Mouse (Mus musculus): ENCODE measurements around the gene Nxf1. TPM values are rescaled to one million over a fixed set of nuclear protein-coding genes. Genes with fewer than 3 reads are reported as not detected.
A peak's percentile ranks its signal among the peaks of the same experiment; 100 is the strongest.
"Not testable (repeated sequence)": the region's sequence is repeated elsewhere in the genome, so short reads cannot be mapped to it uniquely, and the experiment has no call there.

Nxf1 gene
- polyA plus RNA-seq, 1 experiment from 2014 or later = 160 TPM

DNA sequence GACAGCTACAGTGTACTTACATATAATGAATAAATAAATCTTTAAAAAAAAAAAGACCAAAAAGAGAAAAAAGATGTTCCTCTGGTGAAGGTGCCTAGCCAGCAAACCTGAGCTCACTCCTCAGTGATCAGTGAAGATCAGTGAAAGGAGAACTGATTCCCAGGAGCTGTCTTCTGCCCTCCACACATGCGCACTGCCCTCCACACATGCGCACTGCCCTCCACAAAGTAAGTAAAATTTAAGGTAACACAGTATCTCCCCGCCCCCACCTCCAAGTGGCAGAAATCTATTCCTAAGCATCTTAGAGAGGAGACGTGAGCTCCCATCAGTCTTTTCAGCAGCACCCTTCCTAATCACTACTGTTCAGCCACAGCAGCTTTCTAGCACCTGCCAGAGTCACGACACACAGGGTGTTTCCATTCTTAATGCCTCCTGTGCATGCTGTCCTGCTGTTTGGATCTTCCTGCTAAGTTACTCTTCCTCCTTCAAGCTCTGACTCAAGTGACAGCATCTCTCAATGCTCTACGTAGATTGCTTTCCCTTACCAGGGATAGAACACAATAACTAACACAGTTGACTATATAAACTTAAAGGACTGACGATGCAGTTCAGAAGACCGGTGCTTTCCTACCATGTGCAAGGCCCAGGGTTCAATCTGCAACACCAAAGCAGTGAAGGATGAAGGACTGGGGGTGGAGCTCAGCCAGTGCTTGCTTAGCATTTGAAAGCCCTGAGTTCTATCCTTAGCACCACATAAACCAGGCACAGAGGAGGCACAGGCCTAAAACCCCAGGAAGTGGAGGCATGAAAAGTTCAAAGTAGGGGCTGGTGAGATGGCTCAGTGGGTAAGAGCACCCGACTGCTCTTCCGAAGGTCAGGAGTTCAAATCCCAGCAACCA lies 40.8 kb upstream of the Nxf1 start:
- Histone ChIP-seq H3K4me1 (peaks cover 16% of the 10 kb centered on the region), H3K27ac (no peak overlapping the region), H3K4me3 (replicated peaks) (no peak overlapping the region), H3K9me3 (no peaks in the 10 kb centered on the region), H3K36me3 (no peaks in the 10 kb centered on the region; the same call in 1 of the 2 replicates), H3K4me2 (no peak overlapping the region), H3K9ac (no peak overlapping the region), H3K27me3 (replicated peaks) (no peaks in the 10 kb centered on the region)
- WGBS = 76% methylated on average over 10 of the region's 10 CpGs
- no peak for ATAC-seq (ENCODE audit: insufficient read depth, low FRiP score, low read depth)

DNA sequence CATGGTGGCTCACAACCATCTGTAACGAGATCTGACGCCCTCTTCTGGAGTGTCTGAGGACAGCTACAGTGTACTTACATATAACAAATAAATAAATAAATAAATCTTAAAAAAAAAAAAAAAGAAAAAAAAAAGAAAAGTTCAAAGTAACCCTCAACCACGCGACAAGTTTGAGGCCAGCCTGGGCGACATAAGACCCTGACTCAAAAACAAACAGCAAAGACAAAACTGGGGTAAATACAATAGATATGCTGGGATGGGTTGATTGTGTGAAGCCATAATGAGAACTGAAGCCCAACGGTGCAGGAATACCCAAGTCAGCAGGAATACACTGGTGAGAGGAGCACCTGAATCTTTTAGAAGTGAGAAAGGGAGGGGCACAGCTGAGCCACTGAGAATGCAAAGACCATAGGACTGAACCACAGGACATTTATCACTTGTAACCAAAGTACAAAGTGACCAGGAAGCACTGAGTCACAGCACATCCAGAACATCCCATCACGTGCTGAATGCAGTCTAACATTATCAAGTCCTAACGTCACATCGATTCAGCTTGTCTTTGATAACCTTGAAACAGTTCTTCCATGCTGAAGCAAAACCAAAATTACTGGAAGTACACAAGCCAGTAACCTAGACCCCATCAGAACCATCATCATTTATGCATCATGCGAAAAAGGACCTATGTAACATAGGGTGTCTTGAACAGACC lies 40.0 kb upstream of the Nxf1 start:
- H3K27me3 ChIP-seq (replicated peaks) = no peaks in the 10 kb centered on the region
- ATAC-seq (ENCODE audit: insufficient read depth, low FRiP score, low read depth) = no peak
- WGBS = 78% methylated on average over 8 of the region's 10 CpGs
- H3K9ac ChIP-seq = no peak overlapping the region
- H3K4me2 ChIP-seq = no peak overlapping the region
- no peaks in the 10 kb centered on the region for H3K9me3 ChIP-seq
- no peaks in the 10 kb centered on the region for H3K36me3 ChIP-seq
- no peak overlapping the region for H3K27ac ChIP-seq
- no peak overlapping the region for H3K4me3 ChIP-seq (replicated peaks)
- peaks cover 11% of the 10 kb centered on the region for H3K4me1 ChIP-seq

DNA sequence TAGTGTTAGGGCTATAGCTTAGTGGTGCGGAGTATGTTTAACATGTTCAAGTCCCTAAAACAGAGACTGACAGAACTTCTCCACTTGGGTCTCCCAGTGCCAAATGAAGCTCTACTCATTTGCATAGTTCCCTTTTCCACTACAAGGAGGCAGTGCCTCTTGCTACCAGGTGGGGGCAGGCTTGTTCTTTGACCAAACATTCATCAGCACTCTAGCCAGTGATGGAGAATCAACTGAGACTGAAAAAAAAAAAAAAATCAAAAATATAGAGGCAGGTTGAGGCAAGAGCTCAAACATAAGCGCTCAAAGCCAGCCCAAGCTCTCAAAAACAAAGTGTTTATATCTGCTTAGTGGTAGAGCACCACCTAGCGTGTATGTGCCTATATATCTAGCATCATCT lies 38.5 kb upstream of the Nxf1 start:
- ATAC-seq (ENCODE audit: insufficient read depth, low FRiP score, low read depth) = no peak
- H3K9me3 ChIP-seq = no peaks in the 10 kb centered on the region
- 70% methylated on average over 3 of the region's 3 CpGs for WGBS

DNA sequence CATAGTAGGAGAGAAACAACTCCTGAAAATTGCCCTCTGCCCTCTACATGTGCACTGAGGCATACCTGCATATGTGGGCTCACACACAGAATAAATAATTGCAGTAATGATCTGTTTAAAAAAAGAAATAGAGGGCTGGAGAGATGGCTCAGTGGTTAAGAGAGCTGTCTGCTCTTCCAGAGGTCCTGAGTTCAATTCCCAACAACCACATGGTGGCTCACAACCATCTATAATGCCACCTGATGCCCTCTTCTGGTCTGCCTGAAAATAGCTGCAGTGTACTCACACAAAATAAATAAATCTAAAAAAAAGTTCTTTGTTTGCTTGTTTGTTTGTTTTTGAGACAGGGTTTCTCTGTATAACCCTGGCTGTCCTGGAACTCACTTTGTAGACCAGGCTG lies 37.8 kb upstream of the Nxf1 start:
- not testable (repeated sequence) for H3K36me3 ChIP-seq; H3K4me2 ChIP-seq; H3K4me1 ChIP-seq; ATAC-seq (ENCODE audit: insufficient read depth, low FRiP score, low read depth); H3K27ac ChIP-seq; H3K27me3 ChIP-seq (replicated peaks); H3K4me3 ChIP-seq (replicated peaks); H3K9ac ChIP-seq; H3K9me3 ChIP-seq

More for the DNA sequence above, 38.5 kb upstream of the Nxf1 start:
- Histone ChIP-seq H3K4me2 (no peak overlapping the region), H3K4me3 (replicated peaks) (no peak overlapping the region), H3K4me1 (peaks cover 9% of the 10 kb centered on the region; the same call in 1 of the 2 replicates), H3K27me3 (replicated peaks) (no peaks in the 10 kb centered on the region), H3K27ac (no peak overlapping the region), H3K9ac (no peak overlapping the region), H3K36me3 (no peaks in the 10 kb centered on the region)

DNA sequence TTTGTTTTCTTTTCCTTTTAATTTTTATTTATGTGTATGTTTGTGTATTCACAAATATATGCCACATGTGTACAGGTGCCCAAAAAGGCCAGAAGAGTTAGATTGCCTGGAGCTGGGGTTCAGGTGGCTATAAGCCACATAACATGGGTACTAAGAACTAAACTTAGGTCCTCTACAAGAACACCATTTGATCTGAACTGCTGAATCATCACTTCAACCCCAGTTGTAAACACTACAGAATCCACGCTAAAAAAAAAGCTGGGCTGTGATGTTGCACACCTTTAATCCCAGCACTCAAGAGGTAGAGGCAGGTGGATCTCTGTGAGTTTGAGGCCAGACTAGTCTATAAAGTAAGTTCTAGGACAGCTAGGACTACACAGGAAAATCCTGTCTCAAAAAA lies 35.5 kb upstream of the Nxf1 start:
- Histone ChIP-seq H3K36me3 (peaks cover 21% of the 10 kb centered on the region), H3K9ac (no peak overlapping the region), H3K4me3 (replicated peaks) (no peak overlapping the region), H3K4me2 (peak overlapping the region; percentile 6; the same call in 1 of the 2 replicates), H3K27ac (no peak overlapping the region), H3K9me3 (no peaks in the 10 kb centered on the region), H3K27me3 (replicated peaks) (no peaks in the 10 kb centered on the region), H3K4me1 (peaks cover 8% of the 10 kb centered on the region; the same call in 1 of the 2 replicates)
- WGBS = 54% methylated on average over 1 of the region's 1 CpGs
- no peak for ATAC-seq (ENCODE audit: insufficient read depth, low FRiP score, low read depth)

DNA sequence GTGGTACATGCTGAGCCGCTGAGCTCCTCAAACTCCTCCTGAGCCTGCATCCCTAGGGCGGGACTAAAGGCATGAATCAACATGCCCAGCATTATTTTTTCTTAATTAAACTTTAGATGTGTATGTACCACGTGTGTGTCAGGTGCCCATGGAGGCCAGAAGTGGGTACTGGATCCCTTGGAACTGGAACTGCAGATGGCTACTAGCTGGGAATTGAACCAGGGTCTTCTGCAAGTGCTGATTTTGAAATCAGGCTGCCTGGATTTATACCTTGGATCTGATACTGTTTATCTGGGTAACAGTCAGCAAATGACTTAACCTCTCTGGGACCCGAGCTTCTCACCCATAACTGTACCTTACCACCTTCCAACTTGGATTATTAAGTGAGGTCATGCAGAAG lies 34.9 kb upstream of the Nxf1 start:
- Histone ChIP-seq H3K27me3 (replicated peaks) (no peaks in the 10 kb centered on the region), H3K4me3 (replicated peaks) (peak overlapping the region; percentile 77), H3K9me3 (no peaks in the 10 kb centered on the region), H3K36me3 (peaks cover 27% of the 10 kb centered on the region), H3K9ac (peak overlapping the region; percentile 88; the same call in 1 of the 2 replicates), H3K4me1 (peaks cover 8% of the 10 kb centered on the region; the same call in 1 of the 2 replicates), H3K4me2 (peak overlapping the region; percentile 64), H3K27ac (peak overlapping the region; percentile 99)
- WGBS = 42% methylated on average over 4 of the region's 4 CpGs
- no peak for ATAC-seq (ENCODE audit: insufficient read depth, low FRiP score, low read depth)

DNA sequence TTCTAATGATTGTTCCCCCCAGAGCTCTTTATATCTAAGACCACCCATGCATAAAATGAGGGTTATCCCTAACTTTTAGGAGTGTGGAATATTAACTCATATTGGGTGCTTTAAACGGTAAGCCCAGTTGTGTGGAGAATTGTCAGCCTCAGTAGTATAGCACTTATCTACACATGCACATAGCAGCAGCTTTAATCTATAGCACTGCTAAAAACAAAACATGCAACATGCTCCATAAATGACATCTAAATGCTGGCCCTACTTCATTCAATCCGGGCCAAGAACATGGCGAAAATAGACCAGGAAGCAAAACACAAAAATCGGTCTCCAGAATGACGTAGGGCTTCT lies 34.3 kb upstream of the Nxf1 start:
- peak overlapping the region; percentile 64 for H3K4me2 ChIP-seq
- peak overlapping the region; percentile 99 for H3K27ac ChIP-seq
- H3K4me3 ChIP-seq (replicated peaks) = peak overlapping the region; percentile 77
- no peaks in the 10 kb centered on the region for H3K9me3 ChIP-seq
- H3K36me3 ChIP-seq = peaks cover 28% of the 10 kb centered on the region
- peaks cover 8% of the 10 kb centered on the region; the same call in 1 of the 2 replicates for H3K4me1 ChIP-seq
- H3K9ac ChIP-seq = peak overlapping the region; percentile 88
- WGBS = under 1% methylated on average over 5 of the region's 5 CpGs
- H3K27me3 ChIP-seq (replicated peaks) = no peaks in the 10 kb centered on the region
- ATAC-seq (ENCODE audit: insufficient read depth, low FRiP score, low read depth) = peak; percentile 3; the same call in 1 of the 2 replicates

DNA sequence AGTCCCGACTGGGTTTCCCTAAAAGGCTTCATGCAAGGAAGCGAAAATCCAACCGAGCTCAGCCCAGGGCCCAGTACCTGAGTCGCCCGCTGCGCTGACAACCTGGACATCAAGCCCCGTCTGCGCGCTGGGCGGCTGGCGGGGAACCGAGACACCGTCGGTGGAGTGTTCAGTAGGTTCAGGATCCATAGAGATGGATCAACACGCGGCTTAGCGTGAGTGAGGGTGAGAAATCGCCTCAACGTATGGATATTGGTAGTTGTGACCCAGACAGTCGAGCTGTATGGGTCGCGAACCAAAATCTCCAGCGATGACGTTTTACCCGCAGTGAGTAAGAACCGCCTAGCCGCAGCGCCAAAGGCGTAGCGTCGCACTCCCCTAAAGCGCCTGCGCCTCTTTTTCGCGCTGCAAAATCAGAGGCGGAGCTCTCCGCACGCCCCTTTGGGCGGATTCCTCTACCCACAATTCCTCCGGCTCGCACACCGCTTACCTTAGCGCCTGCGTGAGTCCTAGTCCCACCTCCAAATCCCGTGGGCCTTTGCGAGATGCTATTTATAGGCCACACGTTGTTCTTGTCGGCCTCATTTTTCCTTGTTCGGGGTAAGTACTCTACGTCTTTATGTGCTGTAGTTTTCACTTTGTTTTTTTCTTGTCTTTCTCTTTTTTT lies 33.8 kb upstream of the Nxf1 start, which contains the start of gene Slc3a2:
TSS of gene Slc3a2 (minus strand) at position 463 of the 667 bp plus-strand sequence.
- Histone ChIP-seq H3K9me3 (no peaks in the 10 kb centered on the region), H3K4me1 (peaks cover 8% of the 10 kb centered on the region; the same call in 1 of the 2 replicates), H3K27me3 (replicated peaks) (no peaks in the 10 kb centered on the region), H3K9ac (peak within 1 kb of the TSS; percentile 88), H3K4me2 (peak within 1 kb of the TSS; percentile 64), H3K27ac (peak within 1 kb of the TSS; percentile 99), H3K4me3 (replicated peaks) (peak within 1 kb of the TSS; percentile 77), H3K36me3 (peaks cover 28% of the 10 kb centered on the region)
- under 1% methylated on average over 50 of the region's 50 CpGs for WGBS
- ATAC-seq (ENCODE audit: insufficient read depth, low FRiP score, low read depth) = peak; percentile 98

DNA sequence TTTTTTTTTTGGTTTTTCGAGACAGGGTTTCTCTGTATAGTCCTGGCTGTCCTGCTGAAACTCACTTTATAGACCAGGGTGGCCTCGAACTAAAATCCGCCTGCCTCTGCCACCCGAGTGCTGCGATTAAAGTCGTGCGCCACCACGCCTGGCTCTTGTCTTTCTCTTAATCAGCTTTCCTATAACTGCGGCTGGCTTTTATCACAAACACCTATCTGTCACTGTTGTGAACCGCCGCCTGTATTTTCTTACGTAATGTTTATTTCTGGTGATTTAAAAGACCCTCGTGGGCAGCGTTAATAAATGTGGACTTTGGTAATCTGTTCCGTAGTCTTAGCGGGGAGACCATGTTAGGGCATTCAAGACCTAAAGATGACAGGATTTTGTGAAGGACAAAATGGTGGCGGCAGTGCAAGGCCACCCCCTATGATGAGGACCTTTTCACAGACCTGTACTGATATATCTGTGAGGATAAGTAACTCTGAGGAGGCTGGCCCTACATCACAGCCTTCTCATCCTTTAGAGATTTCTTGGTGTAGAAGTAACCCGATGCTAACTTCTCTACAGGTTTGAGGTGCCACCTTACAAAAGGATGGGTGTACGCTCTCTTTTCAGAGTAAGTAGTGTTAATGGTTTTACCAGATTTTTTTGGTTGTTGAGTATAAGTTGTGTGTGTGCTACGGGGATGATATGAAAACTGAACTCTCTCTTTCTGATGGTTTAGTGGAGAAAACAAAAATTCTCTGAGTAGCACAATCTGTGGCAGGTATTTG lies 33.1 kb upstream of the Nxf1 start:
- H3K9me3 ChIP-seq = no peaks in the 10 kb centered on the region
- no peak for ATAC-seq (ENCODE audit: insufficient read depth, low FRiP score, low read depth)
- under 1% methylated on average over 20 of the region's 20 CpGs for WGBS
- H3K4me1 ChIP-seq = peaks cover 8% of the 10 kb centered on the region; the same call in 1 of the 2 replicates
- peaks cover 28% of the 10 kb centered on the region for H3K36me3 ChIP-seq
- H3K27me3 ChIP-seq (replicated peaks) = no peaks in the 10 kb centered on the region
- H3K27ac ChIP-seq = peak overlapping the region; percentile 91
- H3K4me3 ChIP-seq (replicated peaks) = peak overlapping the region; percentile 77
- H3K9ac ChIP-seq = peak overlapping the region; percentile 88
- peak overlapping the region; percentile 59 for H3K4me2 ChIP-seq

DNA sequence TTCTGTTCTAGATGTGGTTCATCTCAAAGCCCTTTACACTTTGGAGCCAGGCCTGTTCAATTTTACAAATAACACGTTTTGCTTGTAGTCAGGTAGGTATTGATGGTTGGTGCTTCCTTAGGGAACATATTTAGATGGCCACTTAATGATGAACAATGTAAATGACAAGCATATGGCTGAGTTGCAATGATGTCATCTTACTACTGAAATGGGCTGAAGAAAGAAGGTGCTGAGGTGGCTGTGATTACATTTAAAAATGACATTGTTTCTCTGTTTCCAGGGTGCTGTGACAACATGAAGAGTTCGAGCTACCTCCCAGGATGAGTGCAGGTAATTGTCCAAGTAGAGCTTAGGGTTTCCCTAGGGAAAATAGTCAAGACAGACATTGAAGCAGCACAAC lies 32.5 kb upstream of the Nxf1 start:
- peak overlapping the region; percentile 91; the same call in 1 of the 2 replicates for H3K27ac ChIP-seq
- H3K4me3 ChIP-seq (replicated peaks) = peak overlapping the region; percentile 77
- 2% methylated on average over 2 of the region's 2 CpGs for WGBS
- H3K36me3 ChIP-seq = peaks cover 28% of the 10 kb centered on the region
- peaks cover 8% of the 10 kb centered on the region; the same call in 1 of the 2 replicates for H3K4me1 ChIP-seq
- no peaks in the 10 kb centered on the region for H3K27me3 ChIP-seq (replicated peaks)
- peak overlapping the region; percentile 59 for H3K4me2 ChIP-seq
- no peaks in the 10 kb centered on the region for H3K9me3 ChIP-seq
- H3K9ac ChIP-seq = peak overlapping the region; percentile 88
- ATAC-seq (ENCODE audit: insufficient read depth, low FRiP score, low read depth) = no peak

DNA sequence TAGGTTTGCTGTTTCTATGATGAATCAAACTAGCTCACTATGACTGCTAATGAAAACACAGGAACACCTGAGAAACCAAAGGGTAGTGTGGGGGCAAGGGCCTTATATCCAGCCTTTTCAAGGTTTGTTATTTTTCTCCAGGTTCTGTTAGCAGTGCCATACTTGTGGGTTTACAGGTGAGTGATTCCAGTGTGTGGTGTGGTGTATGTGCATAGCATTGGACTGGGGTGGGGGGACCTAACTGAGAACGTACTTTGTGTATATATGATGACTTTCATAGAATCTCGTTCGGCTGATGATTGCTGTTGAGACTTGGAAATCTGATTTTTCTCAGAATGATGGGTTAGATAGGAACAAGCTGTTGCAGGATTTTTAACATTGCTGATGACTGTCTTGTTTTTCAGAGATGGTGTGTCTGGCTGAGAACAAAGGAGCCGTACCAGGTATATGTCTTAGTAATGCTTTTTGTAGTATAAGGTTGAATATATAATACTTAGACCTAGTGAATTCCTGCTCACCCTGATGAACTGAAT lies 31.7 kb upstream of the Nxf1 start:
- 32% methylated on average over 4 of the region's 4 CpGs for WGBS
- H3K4me3 ChIP-seq (replicated peaks) = peak overlapping the region; percentile 77

More for the DNA sequence above, 31.7 kb upstream of the Nxf1 start:
- H3K27ac ChIP-seq = peak overlapping the region; percentile 51; the same call in 1 of the 2 replicates
- peak overlapping the region; percentile 7; the same call in 1 of the 2 replicates for H3K9ac ChIP-seq
- no peaks in the 10 kb centered on the region for H3K9me3 ChIP-seq
- H3K4me1 ChIP-seq = peaks cover 8% of the 10 kb centered on the region; the same call in 1 of the 2 replicates
- H3K36me3 ChIP-seq = peaks cover 28% of the 10 kb centered on the region
- no peaks in the 10 kb centered on the region for H3K27me3 ChIP-seq (replicated peaks)
- no peak for ATAC-seq (ENCODE audit: insufficient read depth, low FRiP score, low read depth)
- peak overlapping the region; percentile 59 for H3K4me2 ChIP-seq
